Mouse (Mus musculus) olfactory bulb, adult 2 months (tissue): ENCODE results near the gene Tigit.

Experiments
- CTCF ChIP-seq: fragments of 200-500 bp; IDR thresholded peaks from 2 replicates; pipeline ENCODE4 v1.5.1; 2012; ENCODE audit warnings: low read depth, mild to moderate bottlenecking, low read length, moderate library complexity; ENCODE audit not compliant: insufficient read depth
- POLR2A ChIP-seq: fragments of 200-500 bp; IDR thresholded peaks from 2 replicates; pipeline ENCODE4 v1.6.1; 2012; ENCODE audit warnings: mild to moderate bottlenecking, low read depth, low read length, moderate library complexity; ENCODE audit not compliant: insufficient read depth

DNA sequence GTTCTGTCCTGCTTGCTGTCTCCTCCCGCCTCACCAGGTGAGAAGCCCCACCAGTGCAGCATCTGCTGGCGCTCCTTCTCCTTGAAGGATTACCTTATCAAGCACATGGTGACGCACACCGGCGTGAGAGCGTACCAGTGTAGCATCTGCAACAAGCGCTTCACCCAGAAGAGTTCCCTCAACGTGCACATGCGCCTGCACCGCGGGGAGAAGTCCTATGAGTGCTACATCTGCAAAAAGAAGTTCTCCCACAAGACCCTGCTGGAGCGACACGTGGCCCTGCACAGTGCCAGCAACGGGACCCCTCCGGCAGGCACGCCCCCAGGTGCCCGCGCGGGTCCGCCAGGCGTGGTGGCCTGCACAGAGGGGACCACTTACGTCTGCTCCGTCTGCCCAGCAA is 45.7 kb downstream of the Tigit start:
- TF ChIP-seq CTCF: no peak
- no peak for TF ChIP-seq POLR2A
